Mouse (Mus musculus) limb, embryonic 14.5 days (tissue): Measurements from ENCODE around the gene Zfp60. TPM values are rescaled to one million over a fixed set of nuclear protein-coding genes. Genes with fewer than 3 reads are reported as not detected.

Experiments used
- ATAC-seq: fragments of 200-750 bp; cut with Nextera tagmentation; 2 replicates; pipeline ENCODE4 v1.8.0; 2017; ENCODE audit warnings: low read depth, moderate number of reproducible peaks, moderate TSS enrichment; ENCODE audit not compliant: low FRiP score
- DNase-seq: peaks from one replicate; pipeline ENCODE4 v3.0.0-alpha.2; 2015; ENCODE audit warnings: low spot score
- H3K27ac ChIP-seq: fragments of 300-500 bp; sonication (generic); replicated peaks from 2 replicates; pipeline ENCODE4 v1.5.1; 2014; ENCODE audit warnings: low read depth, mild to moderate bottlenecking, low read length, moderate library complexity, mixed read lengths
- H3K27me3 ChIP-seq: fragments of 300-500 bp; sonication (generic); 2 replicates; pipeline ENCODE4 v1.6.1; 2014; ENCODE audit warnings: low read length, mixed read lengths; ENCODE audit not compliant: control insufficient read depth, insufficient read depth
- H3K36me3 ChIP-seq: fragments of 300-500 bp; sonication (generic); 2 replicates; pipeline ENCODE4 v1.6.1; 2014; ENCODE audit warnings: mild to moderate bottlenecking, low read length, moderate library complexity, mixed read lengths; ENCODE audit not compliant: control insufficient read depth, insufficient read depth
- H3K4me1 ChIP-seq: fragments of 300-500 bp; sonication (generic); 2 replicates; pipeline ENCODE4 v1.6.1; 2014; ENCODE audit warnings: antibody characterized with exemption, low read length, mixed read lengths; ENCODE audit not compliant: control insufficient read depth, insufficient read depth
- H3K4me2 ChIP-seq: fragments of 300-500 bp; sonication (generic); replicated peaks from 2 replicates; pipeline ENCODE4 v1.6.1; 2014; ENCODE audit warnings: low read depth, mild to moderate bottlenecking, low read length, moderate library complexity; ENCODE audit not compliant: severe bottlenecking
- H3K4me3 ChIP-seq: fragments of 300-500 bp; sonication (generic); replicated peaks from 2 replicates; pipeline ENCODE4 v1.5.1; 2014; ENCODE audit warnings: low read length
- H3K9ac ChIP-seq: fragments of 300-500 bp; sonication (generic); 2 replicates; pipeline ENCODE4 v1.6.1; 2014; ENCODE audit warnings: mild to moderate bottlenecking, low read depth, low read length, moderate library complexity; ENCODE audit not compliant: severe bottlenecking
- H3K9me3 ChIP-seq: fragments of 300-500 bp; sonication (generic); 2 replicates; pipeline ENCODE4 v1.6.1; 2016; ENCODE audit warnings: low read length; ENCODE audit not compliant: control insufficient read depth
- POLR2A ChIP-seq: fragments of 200-500 bp; IDR thresholded peaks from 2 replicates; pipeline ENCODE4 v1.8.0; 2012; ENCODE audit warnings: inconsistent platforms, mild to moderate bottlenecking, moderate library complexity, borderline replicate concordance; ENCODE audit not compliant: insufficient read depth, insufficient read length; ENCODE audit errors: extremely low read depth
- WGBS: fragments of 180-500 bp; shearing (Covaris S2); extraction: QIAGEN DNeasy Blood & Tissue Kit; methylation state at CpG from one replicate; pipeline ENCODE4 v1.1.7; 2014; 5-methylcytosine and 5-hydroxymethylcytosine counted together
- polyA plus RNA-seq, 2 experiments: library from polyadenylated mRNA; depleted of rRNA in 1 of 2; stranded (reverse) in 1 of 2; unstranded in 1 of 2; fragments of >200 nt; fragmentation: Nextera tagmentation in 1 of 2; extraction: Ambion mirVana in 1 of 2; gene quantifications; 2 replicates each; pipeline versions ENCODE4 v1.2.1 to v1.2.3; 2012 to 2014

The Zfp60 gene
- polyA plus RNA-seq, 2 experiments: 11.6 to 32.6 TPM

DNA sequence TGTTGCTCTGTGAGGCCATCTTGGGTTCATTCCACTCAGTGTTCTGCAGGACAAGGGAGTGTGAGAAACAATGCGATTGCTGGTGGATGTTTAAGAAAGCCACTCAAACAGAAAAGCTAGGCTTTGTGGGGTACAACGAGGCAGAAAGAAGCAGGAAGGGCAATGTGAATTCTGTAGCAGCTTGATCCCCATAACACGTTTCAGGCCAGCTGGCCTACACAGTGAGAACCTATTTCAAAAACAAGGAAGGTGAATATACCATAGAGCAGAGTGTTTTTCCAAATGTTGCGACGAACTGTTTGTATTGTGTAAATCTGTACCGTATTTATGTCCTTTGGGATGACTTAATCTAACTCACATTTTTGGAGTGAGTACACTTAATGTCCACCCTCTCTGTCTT is 1.3 kb downstream of the Zfp60 start:
- H3K36me3 ChIP-seq: no peaks in the 10 kb centered on the region; the same call in 1 of the 2 replicates
- H3K27ac ChIP-seq: 0 out of 2 replicates have a peak overlapping the region, but pooled peaks have one; percentile 13
- H3K4me2 ChIP-seq: peak overlapping the region; percentile 62

GRCm38 (mm10) chr7:27735457-27735856 is 4.3 kb downstream of the Zfp60 start:
- no peak for ATAC-seq
- no peaks in the 10 kb centered on the region for H3K9me3 ChIP-seq
- 91% methylated on average over 5 of the region's 5 CpGs for WGBS

More for the DNA sequence above, 1.3 kb downstream of the Zfp60 start:
- Histone ChIP-seq H3K4me3 (peak overlapping the region; percentile 70), H3K27me3 (no peaks in the 10 kb centered on the region), H3K9me3 (no peaks in the 10 kb centered on the region), H3K9ac (peak overlapping the region; percentile 84), H3K4me1 (peaks cover 7% of the 10 kb centered on the region; the same call in 1 of the 2 replicates)
- ATAC-seq: no peak
- no peak for DNase-seq
- no peak for TF ChIP-seq POLR2A
- 80% methylated on average over 6 of the region's 6 CpGs for WGBS

GRCm38 (mm10) chr7:27756351-27757047 is 25.3 kb downstream of the Zfp60 start:
- H3K27me3 ChIP-seq: no peaks in the 10 kb centered on the region
- H3K9me3 ChIP-seq: no peaks in the 10 kb centered on the region
- no peak overlapping the region for H3K9ac ChIP-seq
- no peak overlapping the region for H3K4me3 ChIP-seq
- no peak overlapping the region for H3K27ac ChIP-seq
- no peak overlapping the region for H3K4me2 ChIP-seq
- H3K36me3 ChIP-seq: 0 out of 2 replicates have a peak, but pooled peaks cover 6% of the 10 kb centered on the region
- 52% methylated on average over 5 of the region's 5 CpGs for WGBS
- DNase-seq (no peak), ATAC-seq (no peak)
- H3K4me1 ChIP-seq: no peaks in the 10 kb centered on the region
- TF ChIP-seq POLR2A: no peak

More at GRCm38 (mm10) chr7:27735457-27735856, 4.3 kb downstream of the Zfp60 start:
- DNase-seq: no peak
- TF ChIP-seq POLR2A: no peak
- peaks cover 7% of the 10 kb centered on the region; the same call in 1 of the 2 replicates for H3K4me1 ChIP-seq
- H3K9ac ChIP-seq: no peak overlapping the region
- H3K27ac ChIP-seq: no peak overlapping the region
- H3K27me3 ChIP-seq: no peaks in the 10 kb centered on the region
- H3K4me2 ChIP-seq: no peak overlapping the region
- H3K36me3 ChIP-seq: peaks cover 21% of the 10 kb centered on the region
- no peak overlapping the region for H3K4me3 ChIP-seq

GRCm38 (mm10) chr7:27757048-27757375 is 25.8 kb downstream of the Zfp60 start:
- ATAC-seq (no peak), DNase-seq (no peak)
- Histone ChIP-seq H3K27me3 (no peaks in the 10 kb centered on the region), H3K4me2 (no peak overlapping the region), H3K9ac (no peak overlapping the region), H3K27ac (no peak overlapping the region), H3K4me1 (no peaks in the 10 kb centered on the region), H3K36me3 (0 out of 2 replicates have a peak, but pooled peaks cover 4% of the 10 kb centered on the region), H3K9me3 (no peaks in the 10 kb centered on the region), H3K4me3 (no peak overlapping the region)
- TF ChIP-seq POLR2A: no peak
- 84% methylated on average over 3 of the region's 3 CpGs for WGBS

DNA sequence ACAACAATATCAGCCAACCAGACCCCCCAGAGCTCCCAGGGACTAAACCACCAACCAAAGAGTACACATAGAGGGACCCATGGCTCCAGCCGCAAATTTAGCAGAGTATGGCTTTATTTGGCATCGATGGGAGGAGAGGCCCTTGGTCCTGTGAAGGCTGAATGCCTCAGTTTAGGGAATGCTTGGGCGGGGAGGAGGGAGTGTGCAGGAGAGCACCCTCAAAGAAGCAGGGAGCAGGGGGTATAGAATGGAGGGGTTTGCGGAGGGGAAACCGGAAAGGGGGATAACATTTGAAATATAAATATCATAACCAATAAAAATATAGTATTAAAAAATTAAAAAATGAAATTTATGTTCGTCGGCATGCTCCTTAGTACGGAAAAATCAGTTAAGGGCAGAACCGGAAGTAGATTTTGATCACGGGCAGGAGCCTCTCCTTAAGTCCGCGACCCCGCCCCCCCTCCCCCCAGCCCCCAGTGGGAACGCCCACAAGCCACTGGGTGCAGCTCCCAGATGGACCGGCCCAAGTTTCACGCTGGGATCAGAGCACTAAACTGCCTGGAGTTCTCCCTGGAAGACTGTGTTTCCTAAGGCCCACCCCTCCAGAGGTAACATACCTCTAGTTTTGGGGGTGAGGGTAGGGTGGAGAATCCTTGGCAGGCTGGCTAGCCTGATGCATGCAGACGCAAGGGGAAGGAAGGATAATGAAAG is 34.1 kb downstream of the Zfp60 start:
- Histone ChIP-seq H3K9me3 (no peaks in the 10 kb centered on the region), H3K4me2 (peak overlapping the region; percentile 51), H3K9ac (peak overlapping the region; percentile 36; the same call in 1 of the 2 replicates), H3K4me3 (peak overlapping the region; percentile 23), H3K4me1 (no peaks in the 10 kb centered on the region), H3K27ac (no peak overlapping the region), H3K27me3 (no peaks in the 10 kb centered on the region), H3K36me3 (no peaks in the 10 kb centered on the region)
- TF ChIP-seq POLR2A: no peak
- no peak for DNase-seq
- ATAC-seq: no peak
- WGBS: 8% methylated on average over 17 of the region's 17 CpGs
